Mouse (Mus musculus) megakaryocyte, embryonic 14.5 days (primary cell): ENCODE measurements around the gene Gm20422.

ENCODE experiments used
- FLI1 ChIP-seq: IDR thresholded peaks from 2 replicates; pipeline ENCODE4 v1.6.1; 2012; ENCODE audit warnings: low read length, inconsistent platforms, mixed read lengths
- GATA1 ChIP-seq: IDR thresholded peaks from 3 replicates; pipeline ENCODE4 v1.6.1; 2012; ENCODE audit warnings: mixed read lengths, low read length, inconsistent platforms, borderline replicate concordance

GRCm38 (mm10) chr8:69749544-69750454 is 24.9 kb downstream of the Gm20422 start, which contains the start of gene Zfp963:
- TF ChIP-seq GATA1 (no peak), FLI1 (no peak)
